7 mouse cellular contexts compared by ENCODE assay signal in the genomic region with DNA sequence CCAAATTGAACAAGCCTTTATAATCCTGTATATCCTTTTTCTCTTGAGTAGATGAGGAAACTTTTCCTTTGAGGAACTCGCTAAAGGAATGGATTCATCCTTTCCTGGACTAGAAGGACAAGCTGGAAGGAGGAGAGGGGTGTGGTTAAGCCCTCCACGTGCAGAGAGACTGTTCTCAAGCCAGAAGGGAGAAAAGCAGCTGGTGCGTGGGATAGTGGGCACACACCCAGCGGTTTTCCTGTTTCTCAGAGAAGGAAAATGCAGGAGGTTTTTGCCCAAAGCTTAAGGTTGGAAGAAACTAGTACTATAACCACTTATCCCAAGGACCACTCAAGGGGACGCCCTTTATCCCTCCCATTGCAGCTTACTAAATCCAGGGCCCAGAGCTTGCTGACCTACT. TPM values are rescaled to one million over a fixed set of nuclear protein-coding genes. Genes with fewer than 3 reads are reported as not detected.
DNase-seq lines count a peak whose midpoint lies in the region; ATAC-seq lines count a peak whose summit lies in the region.

No protein-coding gene starts in this region.

- no peaks in the 10 kb centered on the region for H3K4me1 ChIP-seq in neural tube, embryonic 11.5 days (ENCODE audit: control insufficient read depth, insufficient read depth, low read length)

- peak overlapping the region; percentile 55 for H3K4me2 ChIP-seq in neural tube, embryonic 11.5 days (ENCODE audit: low read depth)

- no peaks in the 10 kb centered on the region for H3K36me3 ChIP-seq in neural tube, embryonic 11.5 days (ENCODE audit: control insufficient read depth, insufficient read depth, low read length)

- no peak overlapping the region; the same call in 1 of the 2 replicates for H3K4me3 ChIP-seq in neural tube, embryonic 11.5 days (ENCODE audit: low read depth, low read length)

- no peak for ATAC-seq in neural tube, embryonic 11.5 days (ENCODE audit: insufficient read depth, low FRiP score, low TSS enrichment)
- no peak for ATAC-seq in monocyte, adult 5-6 weeks (replicated peaks; ENCODE audit: insufficient number of reproducible peaks, low FRiP score, low TSS enrichment, poor library complexity, severe bottlenecking)

- H3K27ac ChIP-seq in neural tube, embryonic 11.5 days (ENCODE audit: low read depth, low read length) = no peak overlapping the region

- no peaks in the 10 kb centered on the region for H3K9me3 ChIP-seq in neural tube, embryonic 11.5 days (ENCODE audit: control insufficient read depth, low read length)

- DNase-seq in testis, postnatal 10 days (ENCODE audit: low spot score) = peak; percentile 45
- no peak for DNase-seq in testis, postnatal 14 days (ENCODE audit: low spot score)
- DNase-seq in frontal cortex, postnatal 10 days (ENCODE audit: low spot score in 2 of 2) = peak; percentile 29
- DNase-seq in layer of hippocampus, adult 9-11 months = peak; percentile 47
- DNase-seq in neural tube, embryonic 11.5 days (ENCODE audit: low spot score) = no peak
- no peak for DNase-seq in thymus, postnatal 25 days

- H3K9ac ChIP-seq in neural tube, embryonic 11.5 days (ENCODE audit: low read length) = no peak overlapping the region

- no peaks in the 10 kb centered on the region for H3K27me3 ChIP-seq in neural tube, embryonic 11.5 days (ENCODE audit: control insufficient read depth, insufficient read depth, low read length)

- WGBS in neural tube, embryonic 11.5 days = 30% methylated on average over 5 of the region's 5 CpGs

RNA-seq across cellular contexts. Expression of a gene that starts 0.7 kb away (rescaled TPM):
- 12.7 and 13.9 TPM in 2 replicates for polyA plus RNA-seq in neural tube, embryonic 11.5 days (2014; fragmentation: Nextera tagmentation; extraction: Ambion mirVana)
- total RNA-seq in monocyte, adult 5-6 weeks (2017) = not detected in 3 replicates

Comparison
In these comparisons a context has a peak if more than half of its experiments do, and no peak if none do; other contexts are left out.
1. DNase-seq: peak in testis, postnatal 10 days (single experiment), frontal cortex, postnatal 10 days (2 of 2) and layer of hippocampus, adult 9-11 months (single experiment); none in testis, postnatal 14 days (single experiment), neural tube, embryonic 11.5 days (single experiment) and thymus, postnatal 25 days (single experiment).